Mouse (Mus musculus) CD4-positive helper T cell, adult 2 months (primary cell): ENCODE results near the gene Pnkd.

Source experiments
- DNase-seq: peaks from one replicate; pipeline ENCODE4 v3.0.0-alpha.2; 2012; ENCODE audit warnings: low read depth, missing footprints, low spot score

Pnkd gene

DNA sequence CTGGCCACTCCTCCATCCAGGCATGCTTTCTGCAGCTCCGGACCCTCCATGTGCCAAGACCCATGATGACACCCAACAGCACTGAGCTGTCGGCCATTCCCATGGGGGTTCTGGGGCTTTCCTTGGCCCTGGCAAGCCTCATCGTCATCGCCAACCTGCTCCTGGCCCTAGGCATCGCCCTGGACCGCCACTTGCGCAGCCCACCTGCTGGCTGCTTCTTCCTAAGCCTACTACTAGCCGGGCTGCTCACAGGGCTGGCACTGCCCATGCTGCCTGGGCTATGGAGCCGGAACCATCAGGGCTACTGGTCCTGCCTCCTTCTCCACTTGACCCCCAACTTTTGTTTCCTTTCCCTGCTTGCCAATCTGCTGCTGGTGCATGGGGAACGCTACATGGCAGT lies 6.2 kb upstream of the Pnkd start, which contains the start of gene Gpbar1:
Gene Gpbar1, plus strand, starts transcription at position 13 of the 400 bp plus-strand sequence.
- DNase-seq: no peak

DNA sequence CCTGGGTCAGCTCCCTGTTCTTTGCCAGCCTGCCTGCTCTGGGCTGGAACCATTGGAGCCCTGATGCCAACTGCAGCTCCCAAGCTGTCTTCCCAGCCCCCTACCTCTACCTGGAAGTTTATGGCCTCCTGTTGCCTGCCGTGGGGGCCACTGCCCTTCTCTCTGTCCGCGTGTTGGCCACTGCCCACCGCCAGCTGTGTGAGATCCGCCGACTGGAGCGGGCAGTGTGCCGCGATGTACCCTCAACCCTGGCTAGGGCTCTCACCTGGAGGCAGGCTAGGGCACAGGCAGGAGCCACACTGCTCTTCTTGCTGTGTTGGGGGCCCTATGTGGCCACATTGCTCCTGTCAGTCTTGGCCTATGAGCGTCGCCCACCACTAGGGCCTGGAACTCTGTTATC lies 5.7 kb upstream of the Pnkd start:
- DNase-seq: no peak

DNA sequence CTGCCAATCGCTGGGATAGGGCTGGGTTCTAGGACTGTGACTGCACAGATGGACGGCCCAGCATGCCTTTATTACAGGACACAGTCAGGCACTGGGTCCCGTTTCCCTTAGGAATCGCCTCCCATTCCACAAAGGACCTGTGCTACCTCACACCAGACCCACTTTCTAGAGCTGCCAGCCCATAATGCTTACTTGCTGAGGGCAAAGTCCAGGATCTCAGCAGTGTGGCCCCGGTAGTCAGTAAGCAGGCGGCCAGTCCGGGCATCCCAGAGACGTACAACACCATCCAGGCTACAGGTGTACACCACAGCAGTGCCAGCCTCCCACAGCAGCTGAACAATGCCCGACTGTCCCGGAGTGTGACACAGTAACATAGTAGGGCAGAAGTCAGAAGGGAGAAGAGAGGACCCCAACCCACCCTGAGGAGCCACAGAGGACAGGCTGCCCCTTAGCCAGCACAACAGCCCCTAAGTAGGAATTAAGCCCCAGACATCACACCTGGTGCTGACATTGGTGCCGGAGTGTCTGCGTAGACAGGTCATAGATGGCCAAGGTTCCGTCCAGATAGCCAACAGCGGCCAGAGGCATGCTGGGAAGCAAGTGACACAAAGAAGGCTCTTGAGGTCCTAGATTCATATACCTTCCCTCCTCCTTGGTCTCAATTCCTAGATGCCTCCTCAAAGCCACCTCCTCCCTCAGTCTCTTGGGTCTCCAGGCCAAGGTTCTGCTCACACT lies 4.0 kb upstream of the Pnkd start:
- no peak for DNase-seq

- DNase-seq: no peak
These were observed 3.4 kb upstream of the Pnkd start for GRCm38 (mm10) chr1:74281372-74281771.

DNA sequence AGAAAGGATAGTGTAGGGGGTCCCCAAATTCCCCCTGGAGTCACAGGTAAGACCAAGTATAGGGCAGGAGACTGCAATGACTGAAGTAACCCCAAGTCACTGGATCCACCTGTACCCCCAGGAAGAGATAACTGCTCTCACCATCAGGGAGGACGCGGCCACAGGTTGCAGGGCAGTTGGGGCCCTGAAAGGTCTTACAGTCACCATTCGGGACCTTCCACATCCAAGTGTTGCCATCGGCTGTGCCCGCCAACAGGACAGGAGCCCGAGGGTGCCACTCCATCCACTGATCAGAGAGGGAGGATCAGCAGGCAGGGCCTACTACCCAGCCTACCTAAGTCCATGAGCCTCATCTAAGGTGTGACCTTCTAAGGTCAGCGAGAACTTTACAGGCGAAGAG lies 2.8 kb upstream of the Pnkd start:
- DNase-seq: no peak

- no peak for DNase-seq
These were observed 1.7 kb upstream of the Pnkd start for GRCm38 (mm10) chr1:74282896-74283625.

GRCm38 (mm10) chr1:74283686-74284463 lies 855 bp upstream of the Pnkd start:
- DNase-seq: peak; percentile 76

DNA sequence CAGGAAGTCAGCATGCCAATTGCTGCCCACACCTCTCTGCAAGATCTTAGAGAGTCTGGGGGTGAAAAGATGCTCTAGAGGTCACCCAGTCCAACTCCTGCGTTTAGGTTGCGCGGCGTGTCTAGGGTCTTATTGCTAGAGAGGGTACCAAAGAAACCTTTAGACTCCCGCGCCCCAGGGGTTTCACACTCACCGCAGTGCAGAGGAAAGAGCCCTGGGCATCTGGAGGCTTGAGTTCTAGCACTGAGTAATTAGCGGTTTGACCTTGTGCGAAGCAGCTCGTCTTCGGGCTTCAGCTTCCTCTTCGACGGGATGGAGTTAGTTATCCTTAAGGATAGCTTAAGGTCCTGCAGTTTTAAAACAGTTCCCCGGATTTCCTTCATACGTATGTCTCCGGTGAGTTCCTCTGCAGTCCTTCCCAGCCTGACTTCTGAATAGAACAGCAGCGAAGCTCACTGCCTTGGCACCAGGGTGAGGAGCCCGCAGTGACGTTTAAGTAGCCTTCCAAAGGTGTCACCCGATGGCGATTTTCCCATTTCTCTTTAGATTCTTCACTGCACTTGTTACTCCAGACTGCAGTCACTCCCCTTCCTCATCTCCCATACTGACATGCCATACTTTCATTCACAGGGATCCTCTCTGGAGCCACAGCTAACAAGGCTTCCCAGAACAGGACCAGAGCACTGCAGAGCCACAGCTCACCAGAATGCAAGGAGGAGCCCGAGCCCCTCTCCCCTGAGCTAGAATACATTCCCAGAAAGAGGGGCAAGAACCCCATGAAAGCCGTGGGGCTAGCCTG lies 681 bp downstream of the Pnkd start:
- DNase-seq: no peak

DNA sequence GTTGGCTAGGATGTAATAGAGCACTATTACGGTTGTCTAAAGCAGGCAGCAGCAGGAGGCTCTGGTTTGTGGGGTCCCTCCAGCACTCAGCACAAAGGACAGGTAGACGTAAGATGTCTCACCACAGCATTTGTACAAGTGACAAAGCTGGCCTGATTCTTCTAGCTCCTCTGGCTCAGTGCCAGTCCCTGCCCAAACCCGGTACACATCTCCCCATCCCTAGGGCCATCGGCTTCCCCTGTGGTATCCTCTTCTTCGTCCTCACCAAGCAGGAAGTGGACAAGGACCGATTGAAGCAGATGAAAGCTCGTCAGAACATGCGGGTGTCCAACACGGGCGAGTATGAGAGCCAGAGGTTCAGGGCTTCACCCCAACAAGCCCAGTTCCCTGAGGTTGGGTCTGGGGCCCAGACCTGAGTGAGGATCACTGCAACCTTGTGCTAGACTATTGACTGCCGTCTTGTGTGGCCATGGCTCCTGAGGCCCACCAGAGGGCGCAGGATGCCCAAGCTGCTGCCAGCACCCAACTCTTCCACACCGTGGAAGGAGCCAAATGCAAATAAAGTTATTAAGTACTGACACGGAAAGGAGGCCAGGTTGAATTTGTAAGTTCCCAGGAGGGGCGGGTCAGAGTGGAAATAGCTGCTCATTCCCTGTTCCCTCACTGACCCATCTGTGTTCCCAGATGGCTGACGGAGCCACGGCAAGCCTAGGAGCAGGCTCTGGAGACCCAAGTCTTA lies 2.3 kb downstream of the Pnkd start:
- DNase-seq: peak; percentile 23

- DNase-seq: no peak
These were observed 3.6 kb downstream of the Pnkd start for GRCm38 (mm10) chr1:74288327-74288726.

- DNase-seq: no peak
These were observed 4.5 kb downstream of the Pnkd start for GRCm38 (mm10) chr1:74289248-74289647.

DNA sequence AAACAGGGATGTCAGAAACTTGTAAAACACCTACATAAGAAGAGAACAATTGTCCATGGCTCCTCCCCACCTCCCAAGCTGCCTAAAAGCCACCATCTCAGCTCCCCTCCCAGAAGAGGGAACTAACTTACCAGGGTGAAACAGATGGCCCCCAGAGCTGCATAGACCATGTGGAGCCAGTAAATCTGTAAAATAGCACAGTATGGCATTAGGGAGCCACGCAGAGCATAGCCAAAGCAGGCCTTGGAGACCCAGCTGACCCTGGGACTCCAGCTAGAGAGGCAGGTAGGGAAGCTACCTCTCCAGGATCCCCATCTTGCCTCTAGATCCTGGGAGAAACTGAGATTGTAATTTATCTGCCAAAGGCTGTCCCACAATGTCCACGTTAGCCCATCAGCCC lies 5.0 kb downstream of the Pnkd start:
- DNase-seq: no peak

DNA sequence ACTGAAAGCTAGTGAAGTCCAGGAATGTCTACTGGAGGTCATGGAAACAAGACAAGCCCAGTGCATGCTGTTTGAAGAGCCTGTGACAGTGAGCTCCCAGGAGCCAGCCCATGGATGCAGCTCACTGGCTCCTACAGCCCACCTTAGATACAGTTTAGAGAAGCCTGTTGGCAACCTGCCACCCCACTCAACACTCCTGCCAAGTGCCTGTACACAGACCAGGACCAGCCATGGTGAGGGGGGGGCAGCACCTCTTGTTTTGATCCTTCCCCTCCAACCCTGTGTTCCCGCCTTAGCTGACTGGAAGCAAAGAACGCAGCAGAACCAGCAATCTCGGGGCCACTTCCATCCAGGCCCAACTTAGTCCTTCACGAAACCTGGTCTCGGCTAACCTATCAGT lies 5.4 kb downstream of the Pnkd start:
- DNase-seq: no peak

DNA sequence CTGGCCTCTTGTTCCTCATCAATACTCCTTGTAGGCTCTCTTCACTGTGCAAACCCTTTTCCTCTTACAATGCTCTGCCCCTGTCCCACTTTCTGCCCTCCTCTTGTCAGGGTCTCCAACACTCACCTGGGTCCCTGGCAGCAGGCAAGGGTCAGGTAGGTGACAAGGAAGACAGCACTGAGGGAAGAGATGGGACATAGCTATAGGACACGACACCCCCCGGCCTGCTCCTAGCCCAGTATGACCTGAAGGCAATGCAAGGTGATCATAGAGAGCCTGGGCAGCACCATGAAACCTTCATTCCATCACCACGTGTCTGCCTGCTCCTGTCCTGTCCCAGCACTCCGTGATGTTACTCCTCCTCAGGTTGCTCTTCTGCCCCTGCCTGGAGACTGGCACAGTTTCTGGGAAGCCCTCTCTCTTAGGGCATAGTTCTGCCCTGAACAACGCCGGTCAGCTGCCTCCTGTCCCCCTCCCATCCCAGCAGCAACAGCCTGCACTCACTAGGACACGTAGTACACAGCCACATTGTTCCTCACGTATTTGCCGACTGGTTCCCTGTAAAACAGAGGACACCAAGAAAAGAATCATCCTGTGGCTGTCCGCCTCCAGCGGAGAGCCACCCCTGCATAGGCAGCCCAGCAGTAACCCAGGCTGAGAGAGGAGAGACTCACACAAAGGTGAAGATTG lies 7.7 kb downstream of the Pnkd start:
- no peak for DNase-seq

DNA sequence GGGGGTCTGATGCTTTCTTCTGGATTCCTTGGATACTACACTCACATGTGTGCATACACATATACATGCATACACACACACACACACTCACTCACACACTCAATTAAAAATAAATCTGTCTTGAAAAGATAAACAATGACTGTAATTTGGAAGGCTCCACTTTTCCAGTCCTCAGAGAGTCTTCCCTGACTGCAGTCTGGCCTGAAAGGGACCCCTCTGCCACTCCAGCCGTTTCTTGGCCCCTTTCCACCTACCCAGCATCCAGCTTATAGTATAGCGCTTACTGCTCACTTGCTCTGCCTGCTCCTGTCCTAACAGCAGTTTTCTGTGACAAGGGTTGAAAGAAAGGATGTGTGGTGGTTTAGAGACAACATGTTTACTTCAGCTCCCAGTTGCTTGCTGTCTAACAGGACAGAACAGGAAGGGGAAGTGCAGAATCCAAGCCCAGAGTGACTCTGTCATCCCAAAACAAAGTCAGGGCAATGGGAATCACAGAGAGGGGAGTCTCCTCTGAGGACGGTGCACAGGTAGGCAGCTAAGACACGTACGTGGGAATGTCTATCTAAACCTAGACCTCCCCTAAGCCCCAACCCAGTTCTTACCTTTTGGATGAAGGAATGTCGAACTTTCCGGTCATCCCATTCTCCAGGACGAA lies 8.7 kb downstream of the Pnkd start:
- DNase-seq: no peak

- DNase-seq: no peak
These were observed 9.4 kb downstream of the Pnkd start for GRCm38 (mm10) chr1:74294090-74294643.

DNA sequence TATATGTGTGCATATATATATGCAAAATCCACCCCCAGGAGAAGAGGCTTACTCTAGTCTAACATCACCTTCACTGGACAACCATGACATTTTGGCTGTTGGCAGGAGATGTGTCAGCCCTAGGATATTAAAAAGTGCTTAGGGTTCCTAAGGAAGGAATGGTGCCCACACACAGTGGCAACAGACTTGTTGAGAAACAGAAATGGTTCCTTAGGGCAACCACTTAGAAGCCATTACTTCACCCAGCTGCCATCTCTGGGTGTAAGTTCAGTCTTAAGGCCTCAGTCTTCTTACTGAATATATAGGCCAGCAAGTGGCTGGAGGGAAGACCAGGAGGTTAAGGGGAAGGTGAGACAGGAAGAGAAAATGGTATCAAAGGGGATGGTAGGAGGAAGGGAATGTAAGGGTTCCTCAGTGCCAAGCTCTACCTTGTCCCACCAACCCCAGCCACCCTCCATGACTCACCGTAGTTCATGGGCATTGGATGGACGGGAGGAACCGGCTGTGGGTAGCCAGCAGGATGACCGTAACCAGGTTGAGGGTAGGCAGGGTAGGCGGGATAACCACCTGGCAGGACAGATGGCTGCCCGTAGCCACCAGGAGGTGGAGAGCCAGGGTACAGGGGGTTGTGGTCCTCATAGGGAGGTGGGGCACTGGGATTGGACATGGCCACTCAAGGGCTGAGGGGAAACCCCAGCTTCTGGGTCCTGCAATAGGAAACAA lies 10.2 kb downstream of the Pnkd start:
- DNase-seq: no peak

- peak; percentile 72 for DNase-seq
These were observed 10.9 kb downstream of the Pnkd start for GRCm38 (mm10) chr1:74295456-74296171.
